Mouse (Mus musculus) NIH3T3 (cell line): Measurements from ENCODE around the gene Celf3.
A peak's percentile ranks its signal among the peaks of the same experiment; 100 is the strongest.

Experiments
- DNase-seq: peaks from one replicate; pipeline ENCODE4 v3.0.0-alpha.2; 2012; ENCODE audit warnings: low read depth

Gene Celf3

DNA sequence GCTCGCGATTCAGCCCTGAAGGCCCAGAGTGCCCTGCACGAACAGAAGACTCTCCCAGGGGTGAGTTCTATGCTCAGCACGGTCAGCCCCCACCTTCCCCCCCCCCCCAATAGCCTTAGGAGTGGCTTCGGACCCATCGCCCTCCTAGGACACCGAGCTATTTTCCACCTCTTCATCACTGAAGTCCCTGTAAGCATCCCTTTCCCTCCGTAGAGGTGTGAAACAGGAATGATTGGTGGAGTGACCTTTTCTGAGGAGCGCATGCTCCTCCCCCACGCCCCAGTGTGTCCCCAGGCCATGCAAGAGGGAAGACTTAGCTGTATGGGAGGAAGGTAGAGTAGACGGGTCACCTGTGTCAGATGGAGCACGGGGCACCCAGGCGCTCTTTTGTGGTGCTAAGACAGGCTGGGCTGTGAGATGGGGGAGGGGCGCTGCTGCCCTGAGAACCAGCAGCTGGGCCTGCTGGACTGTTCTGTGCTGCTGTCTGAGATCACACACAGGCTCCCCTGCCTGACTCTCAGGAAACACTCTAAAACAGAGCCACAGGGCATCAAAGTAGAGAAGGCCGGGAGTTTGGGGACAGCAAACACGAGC is 2.3 kb downstream of the Celf3 start, which contains the start of gene Riiad1:
TSS of gene Riiad1 (minus strand) at position 51 of the 594 bp plus-strand sequence.
- DNase-seq = no peak

DNA sequence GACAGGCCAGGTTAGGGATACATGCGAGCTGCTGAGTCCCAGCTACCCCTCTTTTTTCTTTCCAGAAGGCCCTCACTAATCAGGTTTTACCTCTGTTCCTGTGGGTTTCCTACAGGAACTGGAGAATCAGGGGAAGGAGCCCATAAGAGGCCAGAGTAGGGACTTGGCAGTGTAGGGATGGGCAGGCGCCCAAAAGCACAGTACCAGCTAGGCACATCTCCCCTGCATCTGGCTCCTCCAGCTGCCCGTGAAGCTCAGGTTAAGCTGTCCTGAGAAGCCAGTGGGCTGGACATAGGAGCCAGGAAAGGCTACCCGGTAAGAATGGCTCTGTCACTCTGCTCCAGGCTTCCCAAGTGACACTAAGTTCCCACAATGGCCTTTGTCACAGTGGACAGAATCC is 3.3 kb downstream of the Celf3 start:
- no peak for DNase-seq

GRCm38 (mm10) chr3:94482764-94483385 is 4.8 kb downstream of the Celf3 start:
- DNase-seq = peak; percentile 79

- DNase-seq = no peak
Observed at GRCm38 (mm10) chr3:94483790-94484439, 5.8 kb downstream of the Celf3 start.

- DNase-seq = no peak
Observed at GRCm38 (mm10) chr3:94485922-94486321, 7.8 kb downstream of the Celf3 start.

DNA sequence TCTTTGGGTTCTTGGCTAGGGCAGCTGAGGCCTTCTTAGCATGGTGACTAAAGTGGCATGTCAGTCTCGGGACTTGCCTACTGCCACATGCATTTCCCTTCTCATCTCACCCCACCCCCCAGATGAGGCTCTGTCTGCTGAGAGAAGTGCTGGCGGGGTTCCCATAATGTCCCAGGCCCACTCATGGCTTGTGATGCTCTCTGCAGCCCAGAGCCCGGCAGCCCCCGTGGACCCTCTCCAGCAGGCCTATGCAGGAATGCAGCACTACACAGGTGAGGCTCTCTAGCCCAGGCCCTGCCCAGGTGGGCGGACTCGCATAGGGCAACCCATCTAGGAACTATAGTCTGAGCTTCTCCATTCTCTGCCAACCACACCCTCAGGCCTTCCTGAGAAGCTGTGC is 9.5 kb downstream of the Celf3 start:
- DNase-seq = no peak

GRCm38 (mm10) chr3:94497162-94497561 is 19.1 kb downstream of the Celf3 start:
- DNase-seq = no peak

- DNase-seq = peak; percentile 67
Observed at GRCm38 (mm10) chr3:94502243-94502642, 24.1 kb downstream of the Celf3 start.

DNA sequence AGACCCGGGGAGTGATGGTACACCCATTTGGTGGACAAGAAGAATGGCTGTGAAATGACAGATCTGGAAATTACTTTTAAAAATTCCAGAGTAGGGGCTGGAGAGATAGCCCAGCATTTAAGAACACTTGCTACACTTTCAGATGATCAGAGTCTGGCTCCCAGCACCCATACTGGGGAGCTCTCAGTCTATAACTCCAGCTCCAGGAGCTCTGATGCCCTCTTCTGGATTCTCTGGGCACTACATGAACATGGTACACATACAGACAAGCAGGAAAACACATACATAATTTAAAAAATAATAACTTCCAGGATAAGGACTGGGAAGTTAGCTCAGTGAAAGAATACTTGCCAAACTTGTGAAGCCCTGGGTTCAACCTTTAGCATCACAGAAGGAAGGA is 28.6 kb downstream of the Celf3 start:
- peak; percentile 33 for DNase-seq

DNA sequence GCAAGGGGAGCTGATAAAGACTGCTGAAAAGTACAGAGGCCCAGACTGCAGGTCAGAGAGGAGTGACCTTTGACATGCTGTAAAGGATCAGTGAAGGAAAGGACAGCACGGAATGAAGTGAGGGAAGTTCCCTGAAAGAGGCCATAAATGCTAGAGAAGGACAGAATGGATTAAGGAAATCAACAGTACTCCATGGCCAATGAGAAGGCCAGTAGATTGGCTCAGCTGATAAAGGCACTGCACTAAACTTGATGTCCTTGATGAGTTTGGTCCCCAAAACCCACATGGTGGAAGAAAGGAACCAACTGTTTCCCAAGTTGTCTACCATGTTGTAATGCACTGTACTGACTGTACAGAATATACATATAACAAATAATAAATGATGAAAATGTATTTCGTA is 48.6 kb downstream of the Celf3 start:
- no peak for DNase-seq

GRCm38 (mm10) chr3:94533968-94534367 is 55.9 kb downstream of the Celf3 start:
- DNase-seq = peak; percentile 53

DNA sequence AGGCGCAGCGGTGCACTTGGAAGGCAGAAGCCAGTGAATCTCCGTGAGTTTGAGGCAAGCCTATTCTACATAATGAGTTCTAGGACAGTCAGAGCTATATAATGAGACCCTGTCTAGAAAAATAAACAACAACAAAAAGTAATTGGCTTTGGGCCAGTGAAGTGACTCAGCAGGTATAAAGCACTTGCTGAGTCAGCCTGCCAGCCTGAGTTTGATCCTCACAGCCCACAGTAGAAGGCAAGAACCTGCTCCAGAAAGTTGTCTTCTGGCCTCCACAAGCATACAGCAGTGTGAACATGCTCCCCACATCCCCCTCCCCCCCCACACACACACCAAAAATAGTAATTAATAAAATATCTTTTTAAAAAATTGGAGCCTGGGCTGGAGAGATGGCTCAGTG is 59.1 kb downstream of the Celf3 start:
- DNase-seq = peak; percentile 66
